Mouse (Mus musculus) MEL (cell line): ENCODE measurements around the gene Spock1. TPM values are rescaled to one million over a fixed set of nuclear protein-coding genes. Genes with fewer than 3 reads are reported as not detected.

ENCODE experiments used
- DNase-seq: peaks from one replicate; pipeline ENCODE4 v3.0.0; 2011; ENCODE audit warnings: low read depth, low spot score
- H3K27ac ChIP-seq: 2 replicates; pipeline ENCODE4 v1.5.1; 2012; ENCODE audit warnings: low read depth, mild to moderate bottlenecking, control low read depth, low read length, moderate library complexity; ENCODE audit not compliant: control insufficient read depth
- H3K27me3 ChIP-seq, 2 experiments: fragments of 150-350 bp in 1 of 2; sonication (generic) in 1 of 2; 2 replicates each; pipeline ENCODE4 v1.6.1; 2012; ENCODE audit warnings: low read length in 2 of 2, mild to moderate bottlenecking in 2 of 2, improper control_type of control experiment in 1 of 2, moderate library complexity in 1 of 2; ENCODE audit not compliant: insufficient read depth in 2 of 2, control insufficient read depth in 1 of 2
- H3K36me3 ChIP-seq, 2 experiments: 2 replicates each; pipeline ENCODE4 v1.6.1; 2012 to 2014; ENCODE audit warnings: low read length in 2 of 2, improper control_type of control experiment in 1 of 2, inconsistent platforms in 1 of 2, mild to moderate bottlenecking in 1 of 2; ENCODE audit not compliant: insufficient read depth in 2 of 2, control insufficient read depth in 1 of 2
- H3K4me1 ChIP-seq, 2 experiments: fragments of 150-350 bp in 1 of 2; sonication (generic) in 1 of 2; 2 replicates each; pipeline ENCODE4 v1.6.1; 2012; ENCODE audit warnings: low read length in 2 of 2, improper control_type of control experiment in 1 of 2, mild to moderate bottlenecking in 1 of 2; ENCODE audit not compliant: insufficient read depth in 2 of 2, control insufficient read depth in 1 of 2
- H3K4me3 ChIP-seq, 2 experiments: fragments of 150-350 bp in 1 of 2; sonication (generic) in 1 of 2; 2 replicates each; pipeline ENCODE4 v1.5.1; 2012; ENCODE audit warnings: low read depth in 2 of 2, low read length in 2 of 2, mild to moderate bottlenecking in 2 of 2, moderate library complexity in 2 of 2, control low read depth in 1 of 2, improper control_type of control experiment in 1 of 2; ENCODE audit not compliant: control insufficient read depth in 1 of 2, insufficient read depth in 1 of 2
- H3K79me2 ChIP-seq: 2 replicates; pipeline ENCODE4 v1.6.1; 2012; ENCODE audit warnings: mild to moderate bottlenecking, low read length, moderate library complexity; ENCODE audit not compliant: control insufficient read depth, poor library complexity, insufficient read depth
- H3K9ac ChIP-seq: 2 replicates; pipeline ENCODE4 v1.6.1; 2012; ENCODE audit warnings: low read depth, mild to moderate bottlenecking, control low read depth, low read length, moderate library complexity; ENCODE audit not compliant: control insufficient read depth, poor library complexity, severe bottlenecking
- H3K9me3 ChIP-seq: fragments of 150-350 bp; sonication (generic); replicated peaks from 2 replicates; pipeline ENCODE4 v1.6.1; 2012; ENCODE audit warnings: mild to moderate bottlenecking, low read length, improper control_type of control experiment, moderate library complexity; ENCODE audit not compliant: insufficient read depth
- CHD2 ChIP-seq: IDR thresholded peaks from 2 replicates; pipeline ENCODE4 v1.6.1; 2011; ENCODE audit warnings: low read length, improper control_type of control experiment
- CTCF ChIP-seq, 3 experiments: IDR thresholded peaks in 2 of 3; conservative IDR thresholded peaks in 1 of 3; 2 replicates each; pipeline ENCODE4 v1.5.1; 2011 to 2012; ENCODE audit warnings: low read length in 3 of 3, low read depth in 2 of 3, mild to moderate bottlenecking in 2 of 3, improper control_type of control experiment in 1 of 3, inconsistent platforms in 1 of 3, mixed read lengths in 1 of 3, moderate library complexity in 1 of 3; ENCODE audit not compliant: control insufficient read depth in 1 of 3, insufficient read depth in 1 of 3, poor library complexity in 1 of 3, severe bottlenecking in 1 of 3
- E2F4 ChIP-seq: IDR thresholded peaks from 2 replicates; pipeline ENCODE4 v1.6.1; 2011; ENCODE audit warnings: low read depth, low read length, improper control_type of control experiment, borderline replicate concordance
- KAT2A ChIP-seq: conservative IDR thresholded peaks from 2 replicates; pipeline ENCODE4 v1.6.1; 2012; ENCODE audit warnings: low read depth, low read length, improper control_type of control experiment, inconsistent platforms
- MAFK ChIP-seq: IDR thresholded peaks from 2 replicates; pipeline ENCODE4 v1.6.1; 2011; ENCODE audit warnings: low read depth, mild to moderate bottlenecking, low read length, improper control_type of control experiment, borderline replicate concordance
- MAX ChIP-seq: IDR thresholded peaks from 2 replicates; pipeline ENCODE4 v1.6.1; 2011; ENCODE audit warnings: low read length, improper control_type of control experiment
- MAZ ChIP-seq: IDR thresholded peaks from 2 replicates; pipeline ENCODE4 v1.6.1; 2012; ENCODE audit warnings: low read depth, mild to moderate bottlenecking, inconsistent platforms, low read length, improper control_type of control experiment
- MEF2A ChIP-seq: IDR thresholded peaks from 2 replicates; pipeline ENCODE4 v1.6.1; 2014; ENCODE audit warnings: low read depth, mild to moderate bottlenecking, inconsistent platforms, low read length, improper control_type of control experiment; ENCODE audit not compliant: poor library complexity, insufficient replicate concordance, severe bottlenecking; ENCODE audit errors: extremely low read depth
- NELFE ChIP-seq: IDR thresholded peaks from 2 replicates; pipeline ENCODE4 v1.6.1; 2011; ENCODE audit warnings: low read depth, low read length, improper control_type of control experiment
- NRF1 ChIP-seq: IDR thresholded peaks from 2 replicates; pipeline ENCODE4 v1.6.1; 2014; ENCODE audit warnings: low read depth, mild to moderate bottlenecking, inconsistent platforms, low read length, improper control_type of control experiment, moderate library complexity; ENCODE audit not compliant: poor library complexity, insufficient read depth, severe bottlenecking
- POLR2AphosphoS2 ChIP-seq: IDR thresholded peaks from 2 replicates; pipeline ENCODE4 v1.6.1; 2011; ENCODE audit warnings: low read length, improper control_type of control experiment
- POLR2AphosphoS5 ChIP-seq: IDR thresholded peaks from 2 replicates; pipeline ENCODE4 v1.6.1; 2012; ENCODE audit warnings: low read depth, borderline replicate concordance, mild to moderate bottlenecking, inconsistent platforms, low read length, moderate library complexity, mixed read lengths
- RAD21 ChIP-seq: IDR thresholded peaks from 2 replicates; pipeline ENCODE4 v1.6.1; 2011; ENCODE audit warnings: mild to moderate bottlenecking, low read depth, low read length, improper control_type of control experiment
- SIN3A ChIP-seq: IDR thresholded peaks from 2 replicates; pipeline ENCODE4 v1.6.1; 2012; ENCODE audit warnings: low read length, improper control_type of control experiment, inconsistent platforms
- USF1 ChIP-seq: IDR thresholded peaks from 2 replicates; pipeline ENCODE4 v1.6.1; 2014; ENCODE audit warnings: low read depth, mild to moderate bottlenecking, inconsistent platforms, low read length, improper control_type of control experiment, moderate library complexity
- ZMIZ1 ChIP-seq: IDR thresholded peaks from 2 replicates; pipeline ENCODE4 v1.6.1; 2012; ENCODE audit warnings: low read depth, mild to moderate bottlenecking, inconsistent platforms, low read length, improper control_type of control experiment, moderate library complexity
- ZNF384 ChIP-seq: IDR thresholded peaks from 2 replicates; pipeline ENCODE4 v1.6.1; 2012; ENCODE audit warnings: low read depth, mild to moderate bottlenecking, inconsistent platforms, low read length, improper control_type of control experiment
- polyA plus RNA-seq, 2 experiments: library from polyadenylated mRNA; stranded (reverse) in 1 of 2; unstranded in 1 of 2; fragments of >175 nt in 1 of 2; fragments of >200 nt in 1 of 2; gene quantifications; 2 replicates each; pipeline versions ENCODE4 v1.2.1 to v1.2.4; 2012; ENCODE audit warnings: low replicate concordance in 2 of 2, low read depth in 1 of 2; ENCODE audit not compliant: insufficient read length in 2 of 2, insufficient read depth in 1 of 2, missing spikeins in 1 of 2
- total RNA-seq: library from RNA; depleted of rRNA; stranded (reverse); fragments of 300-350 nt; gene quantifications from 2 replicates; pipeline ENCODE4 v1.2.3, GENCODE M21; 2012

Gene Spock1
- total and polyA plus RNA-seq, 3 experiments = not detected

GRCm38 (mm10) chr13:57444977-57445376 lies 463.2 kb downstream of the Spock1 start:
- Histone ChIP-seq H3K79me2 (no peaks in the 10 kb centered on the region), H3K36me3 (no peaks in the 10 kb centered on the region), H3K9ac (no peak overlapping the region), H3K4me3 (no peak overlapping the region), H3K27me3 (no peaks in the 10 kb centered on the region), H3K27ac (no peak overlapping the region), H3K9me3 (no peaks in the 10 kb centered on the region), H3K4me1 (no peaks in the 10 kb centered on the region)
- DNase-seq = no peak
- TF ChIP-seq ZMIZ1 = no peak
- TF ChIP-seq E2F4 = no peak
- TF ChIP-seq USF1 = no peak
- TF ChIP-seq MAX = no peak
- TF ChIP-seq POLR2AphosphoS5 = no peak
- TF ChIP-seq NRF1 = no peak
- TF ChIP-seq MAFK = no peak

GRCm38 (mm10) chr13:57440111-57440510 lies 468.0 kb downstream of the Spock1 start:
- TF ChIP-seq CTCF (IDR thresholded peaks at IDR 0.05 in 2 of 3, conservative IDR thresholded peaks at IDR 0.05 in 1 of 3; ENCODE audit: control insufficient read depth in 1 of 3, insufficient read depth in 1 of 3, low read depth in 2 of 3, low read length in 3 of 3, poor library complexity in 1 of 3, severe bottlenecking in 1 of 3) (no peak), MAZ (no peak), MEF2A (no peak), NELFE (no peak), CHD2 (no peak), KAT2A (no peak)
- Histone ChIP-seq H3K27me3 (no peaks in the 10 kb centered on the region), H3K9ac (no peak overlapping the region), H3K36me3 (no peaks in the 10 kb centered on the region), H3K9me3 (no peaks in the 10 kb centered on the region), H3K27ac (no peak overlapping the region), H3K4me3 (no peak overlapping the region), H3K4me1 (no peaks in the 10 kb centered on the region), H3K79me2 (no peaks in the 10 kb centered on the region)
- DNase-seq = no peak

DNA sequence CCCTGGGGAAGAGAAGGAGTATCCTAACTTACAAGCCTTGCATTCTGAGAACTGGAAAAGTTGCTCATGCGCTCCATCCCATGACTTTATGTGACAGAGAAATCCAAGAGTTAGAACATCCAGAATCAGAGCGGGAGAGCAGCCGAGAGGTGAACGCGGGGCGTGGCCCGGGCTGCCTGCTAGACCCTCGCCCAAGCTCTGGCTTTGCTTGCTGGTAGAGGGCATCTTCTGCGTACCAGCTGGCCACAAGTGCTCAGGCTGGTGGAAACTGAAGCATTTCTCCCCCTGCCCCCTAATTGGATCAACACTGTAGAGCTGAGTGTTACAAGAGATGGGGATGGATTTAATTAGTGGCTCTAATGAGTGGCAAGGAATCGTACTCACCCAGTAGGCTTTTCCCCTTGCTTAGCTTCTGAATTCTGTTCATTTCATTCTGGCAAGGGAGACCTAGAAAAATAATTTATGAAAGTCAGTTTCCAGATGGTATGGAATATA lies 472.4 kb downstream of the Spock1 start:
- H3K4me1 ChIP-seq = no peaks in the 10 kb centered on the region
- no peak for TF ChIP-seq RAD21
- TF ChIP-seq SIN3A = no peak
- TF ChIP-seq POLR2AphosphoS2 = no peak
- no peak for TF ChIP-seq ZNF384
- no peak overlapping the region for H3K4me3 ChIP-seq
- H3K36me3 ChIP-seq = no peaks in the 10 kb centered on the region
- H3K27me3 ChIP-seq = no peaks in the 10 kb centered on the region
- no peaks in the 10 kb centered on the region for H3K79me2 ChIP-seq
- no peak overlapping the region for H3K9ac ChIP-seq
- no peak for DNase-seq
- no peak overlapping the region for H3K27ac ChIP-seq
- H3K9me3 ChIP-seq = no peaks in the 10 kb centered on the region
